Mouse (Mus musculus): ENCODE results near the gene Scaper. TPM values are rescaled to one million over a fixed set of nuclear protein-coding genes. Genes with fewer than 3 reads are reported as not detected.
A peak's percentile ranks its signal among the peaks of the same experiment; 100 is the strongest.

The Scaper gene
- total RNA-seq (2014; rRNA removed; ENCODE audit: low replicate concordance) (6.5 and 8.7 TPM in 2 replicates), polyA plus RNA-seq (2015; fragmentation: Nextera tagmentation; extraction: Ambion mirVana) (8.3 and 8.9 TPM in 2 replicates)

GRCm38 (mm10) chr9:55937664-55938617, at the start of gene Scaper:
Gene Scaper (minus strand): TSS chr9:55938119.
- TF ChIP-seq CTCF (IDR thresholded peaks at IDR 0.05; ENCODE audit: low read depth), result peak; percentile 42
- TF ChIP-seq EP300 (IDR thresholded peaks at IDR 0.05; ENCODE audit: low read depth), result no peak
- peak; percentile 92 for DNase-seq (ENCODE audit: low spot score)
- Histone ChIP-seq H3K36me3 (replicated peaks; ENCODE audit: control insufficient read depth, insufficient read depth, low read length) (no peaks in the 10 kb centered on the region), H3K4me2 (ENCODE audit: low read depth, low read length) (peak within 1 kb of the TSS; percentile 73), H3K9ac (replicated peaks; ENCODE audit: low read depth, low read length) (peak within 1 kb of the TSS; percentile 82), H3K27ac (ENCODE audit: low read depth) (peak within 1 kb of the TSS; percentile 75), H3K27me3 (ENCODE audit: control insufficient read depth, insufficient read depth, low read length) (no peaks in the 10 kb centered on the region), H3K4me1 (ENCODE audit: control insufficient read depth, insufficient read depth) (peaks cover 11% of the 10 kb centered on the region), H3K4me3 (ENCODE audit: low read depth, low read length) (peak within 1 kb of the TSS; percentile 71), H3K9me3 (replicated peaks; ENCODE audit: control insufficient read depth, low read length) (no peaks in the 10 kb centered on the region)
- 1% methylated on average over 44 of the region's 60 CpGs for WGBS
- ATAC-seq (ENCODE audit: insufficient read depth, low read depth), result peak; percentile 99

GRCm38 (mm10) chr9:55946819-55947218, 8.9 kb upstream of the Scaper start:
- ATAC-seq (ENCODE audit: insufficient read depth, low read depth), result no peak
- no peaks in the 10 kb centered on the region for H3K4me1 ChIP-seq (ENCODE audit: control insufficient read depth, insufficient read depth)
- no peaks in the 10 kb centered on the region for H3K9me3 ChIP-seq (replicated peaks; ENCODE audit: control insufficient read depth, low read length)
- WGBS, result 20% methylated on average over 1 of the region's 1 CpGs
- peak; percentile 23 for DNase-seq (ENCODE audit: low spot score)
- no peak overlapping the region for H3K9ac ChIP-seq (replicated peaks; ENCODE audit: low read depth, low read length)
- no peaks in the 10 kb centered on the region for H3K36me3 ChIP-seq (replicated peaks; ENCODE audit: control insufficient read depth, insufficient read depth, low read length)
- TF ChIP-seq EP300 (IDR thresholded peaks at IDR 0.05; ENCODE audit: low read depth) (no peak), CTCF (IDR thresholded peaks at IDR 0.05; ENCODE audit: low read depth) (peak; percentile 48)
- no peak overlapping the region for H3K4me2 ChIP-seq (ENCODE audit: low read depth, low read length)
- H3K27me3 ChIP-seq (ENCODE audit: control insufficient read depth, insufficient read depth, low read length), result no peaks in the 10 kb centered on the region
- no peak overlapping the region for H3K27ac ChIP-seq (ENCODE audit: low read depth)
- no peak overlapping the region for H3K4me3 ChIP-seq (ENCODE audit: low read depth, low read length)

- ATAC-seq (ENCODE audit: insufficient read depth, low read depth), result no peak
- no peak overlapping the region for H3K4me2 ChIP-seq (ENCODE audit: low read depth, low read length)
- H3K36me3 ChIP-seq (replicated peaks; ENCODE audit: control insufficient read depth, insufficient read depth, low read length), result no peaks in the 10 kb centered on the region
- no peaks in the 10 kb centered on the region for H3K9me3 ChIP-seq (replicated peaks; ENCODE audit: control insufficient read depth, low read length)
- no peak overlapping the region for H3K27ac ChIP-seq (ENCODE audit: low read depth)
- no peak for DNase-seq (ENCODE audit: low spot score)
- no peak overlapping the region for H3K4me3 ChIP-seq (ENCODE audit: low read depth, low read length)
- no peak for TF ChIP-seq EP300 (IDR thresholded peaks at IDR 0.05; ENCODE audit: low read depth)
- TF ChIP-seq CTCF (IDR thresholded peaks at IDR 0.05; ENCODE audit: low read depth), result no peak
- no peaks in the 10 kb centered on the region for H3K27me3 ChIP-seq (ENCODE audit: control insufficient read depth, insufficient read depth, low read length)
- no peak overlapping the region for H3K9ac ChIP-seq (replicated peaks; ENCODE audit: low read depth, low read length)
- H3K4me1 ChIP-seq (ENCODE audit: control insufficient read depth, insufficient read depth), result peaks cover 11% of the 10 kb centered on the region
Observed at GRCm38 (mm10) chr9:55941356-55941755, 3.4 kb upstream of the Scaper start.

GRCm38 (mm10) chr9:55938618-55938985, 683 bp upstream of the Scaper start:
- H3K4me3 ChIP-seq (ENCODE audit: low read depth, low read length), result peak overlapping the region; percentile 71
- peaks cover 11% of the 10 kb centered on the region for H3K4me1 ChIP-seq (ENCODE audit: control insufficient read depth, insufficient read depth)
- ATAC-seq (ENCODE audit: insufficient read depth, low read depth) (no peak), DNase-seq (ENCODE audit: low spot score) (no peak)
- H3K27me3 ChIP-seq (ENCODE audit: control insufficient read depth, insufficient read depth, low read length), result no peaks in the 10 kb centered on the region
- TF ChIP-seq CTCF (IDR thresholded peaks at IDR 0.05; ENCODE audit: low read depth), result no peak
- no peak for TF ChIP-seq EP300 (IDR thresholded peaks at IDR 0.05; ENCODE audit: low read depth)
- peak overlapping the region; percentile 82 for H3K9ac ChIP-seq (replicated peaks; ENCODE audit: low read depth, low read length)
- H3K27ac ChIP-seq (ENCODE audit: low read depth), result peak overlapping the region; percentile 75; the same call in 1 of the 2 replicates
- no peaks in the 10 kb centered on the region for H3K36me3 ChIP-seq (replicated peaks; ENCODE audit: control insufficient read depth, insufficient read depth, low read length)
- 38% methylated on average over 6 of the region's 6 CpGs for WGBS
- no peaks in the 10 kb centered on the region for H3K9me3 ChIP-seq (replicated peaks; ENCODE audit: control insufficient read depth, low read length)
- H3K4me2 ChIP-seq (ENCODE audit: low read depth, low read length), result peak overlapping the region; percentile 73

GRCm38 (mm10) chr9:55937224-55937663, 675 bp downstream of the Scaper start:
- H3K4me2 ChIP-seq (ENCODE audit: low read depth, low read length), result peak overlapping the region; percentile 73
- peak overlapping the region; percentile 75; the same call in 1 of the 2 replicates for H3K27ac ChIP-seq (ENCODE audit: low read depth)
- peaks cover 11% of the 10 kb centered on the region for H3K4me1 ChIP-seq (ENCODE audit: control insufficient read depth, insufficient read depth)
- DNase-seq (ENCODE audit: low spot score) (no peak), ATAC-seq (ENCODE audit: insufficient read depth, low read depth) (no peak)
- H3K4me3 ChIP-seq (ENCODE audit: low read depth, low read length), result peak overlapping the region; percentile 71
- no peaks in the 10 kb centered on the region for H3K36me3 ChIP-seq (replicated peaks; ENCODE audit: control insufficient read depth, insufficient read depth, low read length)
- peak overlapping the region; percentile 82 for H3K9ac ChIP-seq (replicated peaks; ENCODE audit: low read depth, low read length)
- no peaks in the 10 kb centered on the region for H3K27me3 ChIP-seq (ENCODE audit: control insufficient read depth, insufficient read depth, low read length)
- H3K9me3 ChIP-seq (replicated peaks; ENCODE audit: control insufficient read depth, low read length), result no peaks in the 10 kb centered on the region
- 40% methylated on average over 5 of the region's 5 CpGs for WGBS
- TF ChIP-seq CTCF (IDR thresholded peaks at IDR 0.05; ENCODE audit: low read depth), result no peak
- no peak for TF ChIP-seq EP300 (IDR thresholded peaks at IDR 0.05; ENCODE audit: low read depth)
